Mouse (Mus musculus) MEL (cell line): ENCODE data around the gene Cacna1g. TPM values are rescaled to one million over a fixed set of nuclear protein-coding genes. Genes with fewer than 3 reads are reported as not detected.

Experiments
- DNase-seq: peaks from one replicate; pipeline ENCODE4 v3.0.0; 2011; ENCODE audit warnings: low read depth, low spot score
- H3K27ac ChIP-seq: 2 replicates; pipeline ENCODE4 v1.5.1; 2012; ENCODE audit warnings: low read depth, mild to moderate bottlenecking, control low read depth, low read length, moderate library complexity; ENCODE audit not compliant: control insufficient read depth
- H3K27me3 ChIP-seq, 2 experiments: fragments of 150-350 bp in 1 of 2; sonication (generic) in 1 of 2; 2 replicates each; pipeline ENCODE4 v1.6.1; 2012; ENCODE audit warnings: low read length in 2 of 2, mild to moderate bottlenecking in 2 of 2, improper control_type of control experiment in 1 of 2, moderate library complexity in 1 of 2; ENCODE audit not compliant: insufficient read depth in 2 of 2, control insufficient read depth in 1 of 2
- H3K36me3 ChIP-seq, 2 experiments: 2 replicates each; pipeline ENCODE4 v1.6.1; 2012 to 2014; ENCODE audit warnings: low read length in 2 of 2, improper control_type of control experiment in 1 of 2, inconsistent platforms in 1 of 2, mild to moderate bottlenecking in 1 of 2; ENCODE audit not compliant: insufficient read depth in 2 of 2, control insufficient read depth in 1 of 2
- H3K4me1 ChIP-seq, 2 experiments: fragments of 150-350 bp in 1 of 2; sonication (generic) in 1 of 2; 2 replicates each; pipeline ENCODE4 v1.6.1; 2012; ENCODE audit warnings: low read length in 2 of 2, improper control_type of control experiment in 1 of 2, mild to moderate bottlenecking in 1 of 2; ENCODE audit not compliant: insufficient read depth in 2 of 2, control insufficient read depth in 1 of 2
- H3K4me3 ChIP-seq, 2 experiments: fragments of 150-350 bp in 1 of 2; sonication (generic) in 1 of 2; 2 replicates each; pipeline ENCODE4 v1.5.1; 2012; ENCODE audit warnings: low read depth in 2 of 2, low read length in 2 of 2, mild to moderate bottlenecking in 2 of 2, moderate library complexity in 2 of 2, control low read depth in 1 of 2, improper control_type of control experiment in 1 of 2; ENCODE audit not compliant: control insufficient read depth in 1 of 2, insufficient read depth in 1 of 2
- H3K79me2 ChIP-seq: 2 replicates; pipeline ENCODE4 v1.6.1; 2012; ENCODE audit warnings: mild to moderate bottlenecking, low read length, moderate library complexity; ENCODE audit not compliant: control insufficient read depth, poor library complexity, insufficient read depth
- H3K9ac ChIP-seq: 2 replicates; pipeline ENCODE4 v1.6.1; 2012; ENCODE audit warnings: low read depth, mild to moderate bottlenecking, control low read depth, low read length, moderate library complexity; ENCODE audit not compliant: control insufficient read depth, poor library complexity, severe bottlenecking
- H3K9me3 ChIP-seq: fragments of 150-350 bp; sonication (generic); replicated peaks from 2 replicates; pipeline ENCODE4 v1.6.1; 2012; ENCODE audit warnings: mild to moderate bottlenecking, low read length, improper control_type of control experiment, moderate library complexity; ENCODE audit not compliant: insufficient read depth
- BHLHE40 ChIP-seq: IDR thresholded peaks from 2 replicates; pipeline ENCODE4 v1.6.1; 2012; ENCODE audit warnings: low read depth, mild to moderate bottlenecking, inconsistent platforms, low read length, improper control_type of control experiment, borderline replicate concordance
- CHD1 ChIP-seq: IDR thresholded peaks from 2 replicates; pipeline ENCODE4 v1.6.1; 2012; ENCODE audit warnings: low read depth, mild to moderate bottlenecking, inconsistent platforms, low read length, improper control_type of control experiment
- CHD2 ChIP-seq: IDR thresholded peaks from 2 replicates; pipeline ENCODE4 v1.6.1; 2011; ENCODE audit warnings: low read length, improper control_type of control experiment
- EP300 ChIP-seq, 2 experiments: IDR thresholded peaks; 2 replicates each; pipeline ENCODE4 v1.6.1; 2011; ENCODE audit warnings: improper control_type of control experiment in 2 of 2, low read length in 2 of 2, low read depth in 1 of 2, mild to moderate bottlenecking in 1 of 2
- ETS1 ChIP-seq: IDR thresholded peaks from 2 replicates; pipeline ENCODE4 v1.6.1; 2012; ENCODE audit warnings: low read depth, mild to moderate bottlenecking, inconsistent platforms, low read length, improper control_type of control experiment, moderate library complexity
- GATA1 ChIP-seq: IDR thresholded peaks from 2 replicates; pipeline ENCODE4 v1.6.1; 2011; ENCODE audit warnings: low read depth, low read length, improper control_type of control experiment
- HCFC1 ChIP-seq: IDR thresholded peaks from 2 replicates; pipeline ENCODE4 v1.6.1; 2012; ENCODE audit warnings: low read depth, mild to moderate bottlenecking, inconsistent platforms, low read length, improper control_type of control experiment, moderate library complexity
- JUND ChIP-seq: IDR thresholded peaks from 2 replicates; pipeline ENCODE4 v1.6.1; 2011; ENCODE audit warnings: low read depth, mild to moderate bottlenecking, improper control_type of control experiment, low read length
- KAT2A ChIP-seq: conservative IDR thresholded peaks from 2 replicates; pipeline ENCODE4 v1.6.1; 2012; ENCODE audit warnings: low read depth, low read length, improper control_type of control experiment, inconsistent platforms
- MYB ChIP-seq: IDR thresholded peaks from 2 replicates; pipeline ENCODE4 v1.6.1; 2011; ENCODE audit warnings: mild to moderate bottlenecking, low read depth, low read length, improper control_type of control experiment
- NRF1 ChIP-seq: IDR thresholded peaks from 2 replicates; pipeline ENCODE4 v1.6.1; 2014; ENCODE audit warnings: low read depth, mild to moderate bottlenecking, inconsistent platforms, low read length, improper control_type of control experiment, moderate library complexity; ENCODE audit not compliant: poor library complexity, insufficient read depth, severe bottlenecking
- POLR2A ChIP-seq, 2 experiments: IDR thresholded peaks; 2 replicates each; pipeline ENCODE4 v1.6.1; 2011 to 2012; ENCODE audit warnings: low read length in 2 of 2, mild to moderate bottlenecking in 2 of 2, control low read depth in 1 of 2, improper control_type of control experiment in 1 of 2, low read depth in 1 of 2, moderate library complexity in 1 of 2; ENCODE audit not compliant: control insufficient read depth in 1 of 2, insufficient read depth in 1 of 2, poor library complexity in 1 of 2
- TBP ChIP-seq: IDR thresholded peaks from 2 replicates; pipeline ENCODE4 v1.8.0; 2011; ENCODE audit warnings: low read depth, low read length, improper control_type of control experiment
- ZC3H11A ChIP-seq: IDR thresholded peaks from 2 replicates; pipeline ENCODE4 v1.6.1; 2012; ENCODE audit warnings: low read depth, mild to moderate bottlenecking, inconsistent platforms, low read length, improper control_type of control experiment
- ZNF384 ChIP-seq: IDR thresholded peaks from 2 replicates; pipeline ENCODE4 v1.6.1; 2012; ENCODE audit warnings: low read depth, mild to moderate bottlenecking, inconsistent platforms, low read length, improper control_type of control experiment
- polyA plus RNA-seq, 2 experiments: library from polyadenylated mRNA; stranded (reverse) in 1 of 2; unstranded in 1 of 2; fragments of >175 nt in 1 of 2; fragments of >200 nt in 1 of 2; gene quantifications; 2 replicates each; pipeline versions ENCODE4 v1.2.1 to v1.2.4; 2012; ENCODE audit warnings: low replicate concordance in 2 of 2, low read depth in 1 of 2; ENCODE audit not compliant: insufficient read length in 2 of 2, insufficient read depth in 1 of 2, missing spikeins in 1 of 2
- total RNA-seq: library from RNA; depleted of rRNA; stranded (reverse); fragments of 300-350 nt; gene quantifications from 2 replicates; pipeline ENCODE4 v1.2.3, GENCODE M21; 2012

Gene Cacna1g
- total and polyA plus RNA-seq, 3 experiments = 0.01 to 0.04 TPM; not detected in 1

DNA sequence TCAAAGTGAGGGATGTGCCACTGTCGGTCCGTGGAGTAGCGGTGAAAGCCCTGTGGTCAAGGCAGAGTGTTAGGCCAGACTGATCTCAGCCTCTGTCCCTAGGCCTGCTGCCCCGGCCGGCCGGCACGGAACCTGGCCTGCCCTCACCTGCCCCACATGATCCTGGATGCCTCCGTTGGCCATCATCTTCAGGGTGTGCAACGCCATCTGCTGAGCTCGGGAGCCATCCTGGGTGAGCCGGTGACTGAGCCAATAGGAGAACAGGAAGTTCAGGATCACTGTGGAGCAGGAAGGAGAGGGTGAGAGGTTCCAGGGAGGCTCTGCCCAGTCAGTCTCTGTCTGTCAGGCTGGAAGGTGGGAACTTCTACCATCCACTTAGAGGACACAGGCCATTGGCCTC, 9.4 kb upstream of the Cacna1g start:
- H3K79me2 ChIP-seq = no peaks in the 10 kb centered on the region
- no peak overlapping the region for H3K4me3 ChIP-seq
- H3K27ac ChIP-seq = no peak overlapping the region
- no peak for DNase-seq
- no peaks in the 10 kb centered on the region for H3K4me1 ChIP-seq
- H3K9me3 ChIP-seq = no peaks in the 10 kb centered on the region
- H3K27me3 ChIP-seq = peaks cover 4 to 14% of the 10 kb centered on the region in 2 experiments; a peak in 3 of 4 replicates
- TF ChIP-seq POLR2A (IDR thresholded peaks at IDR 0.05; ENCODE audit: control insufficient read depth in 1 of 2, insufficient read depth in 1 of 2, low read depth in 1 of 2, low read length in 2 of 2, poor library complexity in 1 of 2) (no peak), ZNF384 (no peak)
- H3K36me3 ChIP-seq = no peaks in the 10 kb centered on the region
- no peak overlapping the region for H3K9ac ChIP-seq

GRCm38 (mm10) chr11:94482738-94483137, 8.7 kb upstream of the Cacna1g start:
- no peaks in the 10 kb centered on the region for H3K79me2 ChIP-seq
- H3K4me3 ChIP-seq = no peak overlapping the region
- H3K36me3 ChIP-seq = no peaks in the 10 kb centered on the region
- DNase-seq = no peak
- H3K4me1 ChIP-seq = no peaks in the 10 kb centered on the region
- no peaks in the 10 kb centered on the region for H3K9me3 ChIP-seq
- H3K9ac ChIP-seq = no peak overlapping the region
- TF ChIP-seq TBP (no peak), KAT2A (no peak), GATA1 (no peak), JUND (no peak), CHD1 (no peak), ETS1 (no peak), BHLHE40 (no peak), EP300 (IDR thresholded peaks at IDR 0.05; ENCODE audit: low read depth in 1 of 2, low read length in 2 of 2) (no peak), HCFC1 (no peak), ZC3H11A (no peak), NRF1 (no peak), CHD2 (no peak), MYB (no peak)
- no peak overlapping the region for H3K27ac ChIP-seq
- peaks cover 6 to 16% of the 10 kb centered on the region in 2 experiments; a peak in 3 of 4 replicates for H3K27me3 ChIP-seq

GRCm38 (mm10) chr11:94481963-94482362, 8.0 kb upstream of the Cacna1g start:
- Histone ChIP-seq H3K9me3 (no peaks in the 10 kb centered on the region), H3K4me1 (no peaks in the 10 kb centered on the region), H3K27ac (no peak overlapping the region), H3K4me3 (no peak overlapping the region), H3K36me3 (no peaks in the 10 kb centered on the region), H3K9ac (no peak overlapping the region), H3K79me2 (no peaks in the 10 kb centered on the region), H3K27me3 (peaks cover 6 to 22% of the 10 kb centered on the region in 2 experiments; a peak in 3 of 4 replicates)
- TF ChIP-seq NRF1 (no peak), TBP (no peak)
- DNase-seq = no peak
